Mouse (Mus musculus) gonadal fat pad, adult 2 months (tissue): ENCODE measurements at regions not wholly inside any gene's neighbourhood (a gene's known extent, or its start where the extent isn't known, plus 50 kb on each side); places are given as distances from the start of the nearest gene placed in this dataset.

Source experiments
- DNase-seq: peaks from one replicate; pipeline ENCODE4 v3.0.0-alpha.2; 2012; ENCODE audit warnings: low read depth

GRCm38 (mm10) chr13:100893871-100894270 lies 60.6 kb upstream of the Slc30a5 start:
- no peak for DNase-seq

- no peak for DNase-seq
Measured at GRCm38 (mm10) chr13:100893096-100893495, 59.9 kb upstream of the Slc30a5 start.

DNA sequence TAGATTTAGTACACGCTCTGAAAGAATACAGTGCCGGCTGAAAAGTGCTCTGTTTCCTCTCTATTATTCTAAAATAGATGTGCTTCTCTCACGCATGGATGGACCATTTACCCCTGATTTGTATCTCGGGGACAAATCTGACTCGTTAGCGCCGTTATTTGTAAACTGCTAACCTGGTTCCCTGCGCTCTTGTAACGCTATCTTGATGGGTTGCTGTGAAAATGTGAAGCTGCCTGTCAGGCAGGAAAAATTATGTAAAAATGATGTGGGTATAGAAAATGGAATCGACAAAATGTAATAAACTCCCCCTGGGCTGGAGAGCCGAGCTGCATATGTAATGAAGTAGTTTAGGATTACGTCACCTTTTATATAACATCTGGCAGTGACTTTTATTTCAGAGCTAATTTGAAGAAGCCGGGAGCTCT lies 59.4 kb upstream of the Slc30a5 start:
- no peak for DNase-seq

DNA sequence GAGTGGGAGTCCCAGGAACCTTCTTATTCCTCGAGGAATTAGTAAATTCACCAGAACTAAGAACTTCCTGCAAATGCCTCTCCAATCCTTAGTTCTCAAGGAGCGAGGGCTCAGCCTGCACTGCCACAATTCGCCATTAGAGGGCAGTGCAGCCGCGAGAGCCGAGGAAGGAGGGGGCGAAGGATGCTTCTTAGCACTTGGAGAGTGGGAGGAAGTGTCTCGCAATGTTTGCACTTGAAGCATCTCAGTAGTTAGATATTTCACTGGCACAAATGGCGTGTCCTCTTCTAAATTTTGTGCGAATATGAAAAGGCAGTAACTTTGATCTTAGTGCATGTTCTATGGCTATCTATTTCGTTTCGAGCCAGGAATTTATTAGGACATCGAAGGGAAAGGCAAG lies 59.0 kb upstream of the Slc30a5 start:
- DNase-seq = no peak

GRCm38 (mm10) chr13:100890457-100890856 lies 57.2 kb upstream of the Slc30a5 start:
- DNase-seq = no peak

DNA sequence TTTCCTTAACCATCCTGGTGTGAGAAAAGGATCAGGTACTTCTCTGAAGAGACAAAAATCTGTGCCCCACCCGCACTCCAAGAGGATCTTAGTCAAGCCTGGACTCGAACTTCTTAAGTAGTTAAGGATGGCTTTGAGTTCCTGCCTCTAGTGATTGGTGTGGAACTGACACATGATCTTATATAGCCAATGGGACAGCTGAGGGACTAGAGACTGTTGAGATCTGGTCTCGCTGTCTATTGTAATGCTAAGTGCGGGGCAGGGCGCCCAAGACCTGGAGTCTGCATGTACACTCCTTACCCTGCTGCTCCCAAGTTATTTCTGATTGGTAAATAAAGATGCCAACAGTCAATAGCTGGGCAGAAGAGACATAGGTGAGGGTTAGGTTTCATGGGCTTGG lies 55.3 kb upstream of the Slc30a5 start:
- DNase-seq = no peak

- DNase-seq = no peak
Measured at GRCm38 (mm10) chr13:100883711-100884110, 50.5 kb upstream of the Slc30a5 start.
